Mouse (Mus musculus) kidney, adult 2 months (tissue): ENCODE measurements at regions not wholly inside any gene's neighbourhood (a gene's known extent, or its start where the extent isn't known, plus 50 kb on each side); places are given as distances from the start of the nearest gene placed in this dataset.
A peak's percentile ranks its signal among the peaks of the same experiment; 100 is the strongest.

Source experiments
- DNase-seq: peaks from one replicate; pipeline ENCODE4 v3.0.0; 2021
- H3K27ac ChIP-seq: fragments of 200-500 bp; 2 replicates; pipeline ENCODE4 v1.5.1; 2012; ENCODE audit warnings: low read depth, low read length, control low read depth, inconsistent platforms; ENCODE audit not compliant: insufficient read depth
- H3K27me3 ChIP-seq: fragments of 200-500 bp; replicated peaks from 2 replicates; pipeline ENCODE4 v1.6.1; 2012; ENCODE audit warnings: mild to moderate bottlenecking, moderate library complexity, low read length, inconsistent platforms; ENCODE audit not compliant: control insufficient read depth, insufficient read depth
- H3K36me3 ChIP-seq: fragments of 200-500 bp; 2 replicates; pipeline ENCODE4 v1.6.1; 2012; ENCODE audit warnings: mild to moderate bottlenecking, moderate library complexity, low read length, inconsistent platforms; ENCODE audit not compliant: control insufficient read depth, insufficient read depth
- H3K4me1 ChIP-seq: fragments of 200-500 bp; 2 replicates; pipeline ENCODE4 v1.6.1; 2011; ENCODE audit warnings: low read length; ENCODE audit not compliant: control insufficient read depth, insufficient read depth
- H3K4me3 ChIP-seq: fragments of 200-500 bp; 2 replicates; pipeline ENCODE4 v1.5.1; 2011; ENCODE audit warnings: mild to moderate bottlenecking, low read depth, low read length, control low read depth; ENCODE audit not compliant: insufficient read depth
- CTCF ChIP-seq: fragments of 200-500 bp; conservative IDR thresholded peaks from 2 replicates; pipeline ENCODE4 v1.5.1; 2011; ENCODE audit warnings: low read depth, mild to moderate bottlenecking, control low read depth, low read length, moderate library complexity, mixed read lengths; ENCODE audit not compliant: insufficient read depth, insufficient read length
- POLR2A ChIP-seq: fragments of 200-500 bp; IDR thresholded peaks from one replicate; pipeline ENCODE4 v1.6.1; 2011; ENCODE audit warnings: low read depth, low read length, control low read depth
- WGBS: fragments of 180-500 bp; shearing (Covaris S2); methylation state at CpG from one replicate; pipeline ENCODE4 v1.1.7; 2018; 5-methylcytosine and 5-hydroxymethylcytosine counted together

DNA sequence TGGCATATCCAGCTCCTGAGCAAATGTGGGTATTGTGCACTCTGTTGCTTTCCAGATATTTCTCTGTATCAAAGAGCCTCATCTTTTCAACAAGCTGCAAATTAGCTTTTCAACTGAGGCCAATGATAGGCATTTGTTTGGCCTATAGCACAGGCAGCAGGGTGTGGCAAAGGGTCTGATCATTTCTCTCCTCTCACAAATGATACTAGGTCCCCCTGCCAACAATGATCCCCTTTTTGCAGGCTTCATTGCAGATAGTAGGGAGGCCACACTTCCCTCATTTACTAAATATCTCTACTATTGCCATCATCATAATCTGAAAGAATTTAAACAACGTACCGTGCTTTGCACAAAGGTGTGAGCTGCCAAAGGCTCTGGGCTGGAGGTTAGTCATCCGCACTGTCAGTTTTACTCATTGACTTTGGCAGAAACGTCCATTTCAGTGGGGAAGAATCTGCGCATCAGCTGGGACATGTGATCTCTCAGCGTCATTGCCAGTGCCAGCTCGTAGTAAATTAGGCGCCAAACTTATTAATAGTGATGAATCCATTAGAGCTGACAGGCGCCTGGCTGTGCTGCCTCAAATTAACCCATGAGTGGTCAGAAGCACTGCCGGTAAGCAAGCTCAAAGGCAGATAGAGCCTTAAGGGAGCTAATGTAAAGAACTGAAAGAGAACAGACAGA lies 147.4 kb upstream of the Foxq1 start:
- Histone ChIP-seq H3K4me3 (no peak overlapping the region), H3K36me3 (no peaks in the 10 kb centered on the region), H3K4me1 (no peaks in the 10 kb centered on the region), H3K27me3 (no peaks in the 10 kb centered on the region), H3K27ac (no peak overlapping the region)
- 48% methylated on average over 10 of the region's 10 CpGs for WGBS
- no peak for DNase-seq
- TF ChIP-seq CTCF: no peak
- no peak for TF ChIP-seq POLR2A

GRCm38 (mm10) chr13:31409123-31409513 lies 146.8 kb upstream of the Foxq1 start:
- Histone ChIP-seq H3K4me1 (no peaks in the 10 kb centered on the region), H3K27me3 (no peaks in the 10 kb centered on the region), H3K36me3 (no peaks in the 10 kb centered on the region), H3K4me3 (no peak overlapping the region), H3K27ac (no peak overlapping the region)
- no peak for DNase-seq
- WGBS: 78% methylated on average over 2 of the region's 2 CpGs
- TF ChIP-seq POLR2A (no peak), CTCF (no peak)

DNA sequence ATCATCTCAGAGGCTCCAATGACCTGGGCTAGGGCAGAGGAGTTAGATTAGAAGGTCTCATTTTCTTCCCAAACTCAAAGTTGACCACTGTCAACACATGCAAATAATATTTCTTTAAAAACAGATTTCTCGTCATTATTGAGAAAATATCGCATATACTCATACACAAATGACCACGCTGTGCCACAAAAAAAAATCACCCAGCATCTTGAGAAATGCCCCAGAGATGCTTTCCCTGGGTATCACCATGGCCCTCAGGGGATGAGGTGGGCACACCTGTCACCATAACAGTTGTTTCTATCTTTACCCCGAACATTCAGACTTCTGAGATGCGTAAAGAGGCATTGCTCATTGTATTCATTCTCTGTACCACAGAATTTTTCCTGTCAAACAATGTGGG lies 134.4 kb upstream of the Foxq1 start:
- Histone ChIP-seq H3K4me3 (no peak overlapping the region), H3K4me1 (no peaks in the 10 kb centered on the region), H3K27me3 (no peaks in the 10 kb centered on the region), H3K27ac (no peak overlapping the region), H3K36me3 (no peaks in the 10 kb centered on the region)
- DNase-seq: no peak
- no peak for TF ChIP-seq CTCF
- no peak for TF ChIP-seq POLR2A
- WGBS: 91% methylated on average over 5 of the region's 5 CpGs

DNA sequence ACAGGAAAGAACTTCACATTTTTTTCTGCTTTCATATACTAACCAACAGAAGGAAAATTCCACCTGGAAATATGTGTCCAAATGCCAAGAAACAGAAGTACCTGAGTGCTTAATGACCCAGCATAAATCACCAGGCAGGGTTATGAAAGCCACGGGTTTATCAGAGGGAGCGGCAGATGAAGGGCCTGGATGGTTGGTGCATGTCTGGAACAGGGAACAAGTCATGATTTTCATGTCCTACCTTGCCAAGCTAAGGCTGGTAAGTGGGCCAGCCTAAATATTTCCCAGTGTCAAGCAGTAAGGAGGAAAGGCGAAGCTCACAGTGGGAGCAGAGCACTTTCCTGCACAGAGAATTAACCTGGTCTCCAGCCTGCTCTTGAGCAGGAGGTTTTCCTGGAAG lies 132.3 kb upstream of the Foxq1 start:
- DNase-seq: peak; percentile 14
- Histone ChIP-seq H3K27ac (no peak overlapping the region), H3K27me3 (no peaks in the 10 kb centered on the region), H3K36me3 (no peaks in the 10 kb centered on the region), H3K4me1 (no peaks in the 10 kb centered on the region), H3K4me3 (no peak overlapping the region)
- TF ChIP-seq CTCF (no peak), POLR2A (no peak)
- 73% methylated on average over 3 of the region's 3 CpGs for whole genome bisulfite sequencing

DNA sequence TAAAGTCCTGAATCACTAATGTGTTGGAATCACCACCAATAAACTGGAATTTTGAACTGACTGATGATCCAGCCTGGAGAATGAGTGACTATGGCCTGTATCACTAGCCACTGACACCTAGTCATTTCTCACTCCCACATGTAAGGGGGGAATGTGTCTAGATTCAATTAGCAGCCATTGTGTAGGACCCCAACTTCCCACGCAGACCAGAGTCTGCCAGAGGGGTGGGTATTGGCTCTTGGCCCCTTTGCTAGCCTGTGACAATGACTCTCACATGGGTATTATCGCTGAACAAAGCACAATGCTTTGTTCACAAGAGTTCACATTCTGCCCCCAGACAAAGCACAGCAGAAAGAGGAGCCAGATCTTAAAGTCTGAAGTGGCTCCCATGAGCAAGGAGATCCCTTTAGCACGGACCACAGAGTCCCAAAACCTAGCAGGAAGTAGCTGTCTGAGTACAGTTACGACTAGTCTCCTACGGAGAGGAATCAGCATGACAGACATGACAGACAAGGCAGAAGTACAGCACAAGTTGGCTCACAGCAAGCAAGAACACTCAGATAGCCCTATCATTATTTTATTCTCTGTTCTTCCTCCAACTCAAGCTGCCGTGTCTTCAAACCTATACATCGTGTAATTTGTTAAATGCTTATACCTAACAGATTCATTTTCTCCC lies 130.0 kb upstream of the Foxq1 start:
- H3K4me3 ChIP-seq: no peak overlapping the region
- no peaks in the 10 kb centered on the region for H3K36me3 ChIP-seq
- H3K27ac ChIP-seq: no peak overlapping the region
- no peaks in the 10 kb centered on the region for H3K4me1 ChIP-seq
- no peak for DNase-seq
- no peaks in the 10 kb centered on the region for H3K27me3 ChIP-seq
- TF ChIP-seq POLR2A: no peak
- no peak for TF ChIP-seq CTCF
- WGBS: 79% methylated on average over 7 of the region's 7 CpGs

GRCm38 (mm10) chr13:31436434-31436833 lies 119.5 kb upstream of the Foxq1 start:
- no peak for TF ChIP-seq POLR2A
- TF ChIP-seq CTCF: no peak
- Histone ChIP-seq H3K27ac (no peak overlapping the region), H3K27me3 (no peaks in the 10 kb centered on the region), H3K4me3 (no peak overlapping the region), H3K36me3 (no peaks in the 10 kb centered on the region), H3K4me1 (no peaks in the 10 kb centered on the region; the same call in 1 of the 2 replicates)
- WGBS: 57% methylated on average over 7 of the region's 7 CpGs
- no peak for DNase-seq

DNA sequence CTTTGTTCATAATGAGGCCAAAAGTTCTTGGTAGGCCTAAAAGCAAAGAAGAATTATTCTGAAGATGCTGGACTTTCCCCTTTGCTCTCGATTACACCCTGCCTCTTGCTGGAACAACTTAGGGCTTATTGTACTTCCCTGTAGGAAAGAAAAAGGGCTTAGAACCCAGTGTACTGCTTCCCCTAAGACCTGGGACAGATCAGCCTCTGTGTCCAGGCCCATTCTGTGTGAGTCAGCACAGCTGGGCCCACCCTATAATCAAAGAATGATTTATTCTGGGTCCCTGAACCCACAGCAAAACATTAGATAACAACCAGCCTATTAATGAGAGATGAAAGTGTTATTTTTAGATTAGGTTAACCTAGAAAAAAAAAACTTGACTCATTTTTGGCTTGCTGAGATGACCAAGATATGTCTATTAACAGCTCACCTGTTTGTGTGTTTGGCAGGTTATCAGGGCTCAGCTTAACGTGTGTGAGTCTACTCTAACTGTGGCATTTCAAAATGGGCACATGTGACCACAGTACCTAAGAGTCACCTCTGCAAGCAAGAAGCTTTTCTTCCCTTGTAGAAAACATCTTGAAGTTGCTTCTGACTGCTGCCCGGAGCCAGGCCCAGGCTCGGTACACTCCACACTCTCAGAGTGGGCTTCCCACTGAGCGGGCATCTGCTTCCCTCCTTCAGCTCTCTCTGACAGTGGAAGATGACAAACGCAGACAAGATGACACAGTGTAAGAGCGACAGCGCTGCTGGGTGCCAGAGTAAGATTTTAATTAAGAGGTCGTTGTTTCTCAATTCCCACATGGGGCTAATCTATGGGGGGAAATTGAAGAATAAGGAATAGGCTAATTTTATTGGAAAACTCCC lies 115.9 kb upstream of the Foxq1 start:
- no peaks in the 10 kb centered on the region for H3K27me3 ChIP-seq
- WGBS: 83% methylated on average over 9 of the region's 9 CpGs
- no peaks in the 10 kb centered on the region for H3K4me1 ChIP-seq
- H3K27ac ChIP-seq: no peak overlapping the region
- TF ChIP-seq POLR2A: no peak
- no peak for TF ChIP-seq CTCF
- H3K4me3 ChIP-seq: no peak overlapping the region
- H3K36me3 ChIP-seq: no peaks in the 10 kb centered on the region
- no peak for DNase-seq
